Mouse (Mus musculus) liver, embryonic 16.5 days (tissue): ENCODE measurements around the gene Uspl1. TPM values are rescaled to one million over a fixed set of nuclear protein-coding genes. Genes with fewer than 3 reads are reported as not detected.
A peak's percentile ranks its signal among the peaks of the same experiment; 100 is the strongest.
"Not testable (repeated sequence)": the region's sequence is repeated elsewhere in the genome, so short reads cannot be mapped to it uniquely, and the experiment has no call there.

Experiments used
- ATAC-seq: fragments of 200-750 bp; cut with Nextera tagmentation; 2 replicates; pipeline ENCODE4 v1.8.0; 2017; ENCODE audit warnings: low read depth, mild to moderate bottlenecking, moderate number of reproducible peaks, moderate library complexity
- H3K27ac ChIP-seq: fragments of 300-500 bp; sonication (generic); 2 replicates; pipeline ENCODE4 v1.5.1; 2014; ENCODE audit warnings: mild to moderate bottlenecking, low read length
- H3K27me3 ChIP-seq: fragments of 300-500 bp; sonication (generic); 2 replicates; pipeline ENCODE4 v1.6.1; 2014; ENCODE audit warnings: low read depth, low read length, mixed read lengths; ENCODE audit not compliant: control insufficient read depth, insufficient read depth
- H3K36me3 ChIP-seq: fragments of 300-500 bp; sonication (generic); 2 replicates; pipeline ENCODE4 v1.6.1; 2014; ENCODE audit warnings: mild to moderate bottlenecking; ENCODE audit not compliant: control insufficient read depth, insufficient read depth
- H3K4me1 ChIP-seq: fragments of 300-500 bp; sonication (generic); 2 replicates; pipeline ENCODE4 v1.6.1; 2014; ENCODE audit warnings: low read depth, low read length, mixed read lengths; ENCODE audit not compliant: control insufficient read depth
- H3K4me2 ChIP-seq: fragments of 300-500 bp; sonication (generic); 2 replicates; pipeline ENCODE4 v1.6.1; 2014; ENCODE audit warnings: low read depth, low read length, mixed read lengths
- H3K4me3 ChIP-seq: fragments of 300-500 bp; sonication (generic); 2 replicates; pipeline ENCODE4 v1.5.1; 2014; ENCODE audit warnings: low read depth, mild to moderate bottlenecking, low read length
- H3K9ac ChIP-seq: fragments of 300-500 bp; sonication (generic); 2 replicates; pipeline ENCODE4 v1.6.1; 2014; ENCODE audit warnings: low read depth, low read length
- H3K9me3 ChIP-seq: fragments of 300-500 bp; sonication (generic); replicated peaks from 2 replicates; pipeline ENCODE4 v1.6.1; 2016; ENCODE audit warnings: low read length; ENCODE audit not compliant: control insufficient read depth
- WGBS: fragments of 180-500 bp; shearing (Covaris S2); extraction: QIAGEN DNeasy Blood & Tissue Kit; methylation state at CpG from one replicate; pipeline ENCODE4 v1.1.7; 2014; ENCODE audit not compliant: insufficient replicate concordance; 5-methylcytosine and 5-hydroxymethylcytosine counted together
- polyA plus RNA-seq: library from polyadenylated mRNA; unstranded; fragments of >200 nt; fragmentation: Nextera tagmentation; extraction: Ambion mirVana; gene quantifications from 2 replicates; pipeline ENCODE4 v1.2.1, GENCODE M21; 2015

Uspl1 gene
- polyA plus RNA-seq: 16.1 and 17.2 TPM in 2 replicates

GRCm38 (mm10) chr5:149184104-149184843 lies at the start of gene Uspl1, which contains the start of gene Hmgb1:
TSS of gene Uspl1 (plus strand) at chr5:149184350.
TSS of gene Hmgb1 (minus strand) at chr5:149184489.
- Histone ChIP-seq H3K4me3 (peak within 1 kb of the TSS; percentile 95), H3K36me3 (peaks cover 5% of the 10 kb centered on the region), H3K4me2 (peak within 1 kb of the TSS; percentile 96), H3K27me3 (no peaks in the 10 kb centered on the region), H3K9ac (peak within 1 kb of the TSS; percentile 95), H3K27ac (peak within 1 kb of the TSS; percentile 97), H3K9me3 (no peaks in the 10 kb centered on the region), H3K4me1 (peaks cover 18% of the 10 kb centered on the region)
- ATAC-seq: peak; percentile 93
- under 1% methylated on average over 58 of the region's 59 CpGs for WGBS

- Histone ChIP-seq H3K27ac (peak overlapping the region; percentile 54; the same call in 1 of the 2 replicates), H3K9ac (0 out of 2 replicates have a peak overlapping the region, but pooled peaks have one; percentile 21), H3K4me3 (no peak overlapping the region), H3K9me3 (no peaks in the 10 kb centered on the region), H3K4me1 (peaks cover 31% of the 10 kb centered on the region), H3K27me3 (no peaks in the 10 kb centered on the region), H3K36me3 (no peaks in the 10 kb centered on the region), H3K4me2 (peak overlapping the region; percentile 41)
- 32% methylated on average over 10 of the region's 10 CpGs for WGBS
- peak; percentile 44 for ATAC-seq
Measured at GRCm38 (mm10) chr5:149134751-149135454, 49.2 kb upstream of the Uspl1 start.

DNA sequence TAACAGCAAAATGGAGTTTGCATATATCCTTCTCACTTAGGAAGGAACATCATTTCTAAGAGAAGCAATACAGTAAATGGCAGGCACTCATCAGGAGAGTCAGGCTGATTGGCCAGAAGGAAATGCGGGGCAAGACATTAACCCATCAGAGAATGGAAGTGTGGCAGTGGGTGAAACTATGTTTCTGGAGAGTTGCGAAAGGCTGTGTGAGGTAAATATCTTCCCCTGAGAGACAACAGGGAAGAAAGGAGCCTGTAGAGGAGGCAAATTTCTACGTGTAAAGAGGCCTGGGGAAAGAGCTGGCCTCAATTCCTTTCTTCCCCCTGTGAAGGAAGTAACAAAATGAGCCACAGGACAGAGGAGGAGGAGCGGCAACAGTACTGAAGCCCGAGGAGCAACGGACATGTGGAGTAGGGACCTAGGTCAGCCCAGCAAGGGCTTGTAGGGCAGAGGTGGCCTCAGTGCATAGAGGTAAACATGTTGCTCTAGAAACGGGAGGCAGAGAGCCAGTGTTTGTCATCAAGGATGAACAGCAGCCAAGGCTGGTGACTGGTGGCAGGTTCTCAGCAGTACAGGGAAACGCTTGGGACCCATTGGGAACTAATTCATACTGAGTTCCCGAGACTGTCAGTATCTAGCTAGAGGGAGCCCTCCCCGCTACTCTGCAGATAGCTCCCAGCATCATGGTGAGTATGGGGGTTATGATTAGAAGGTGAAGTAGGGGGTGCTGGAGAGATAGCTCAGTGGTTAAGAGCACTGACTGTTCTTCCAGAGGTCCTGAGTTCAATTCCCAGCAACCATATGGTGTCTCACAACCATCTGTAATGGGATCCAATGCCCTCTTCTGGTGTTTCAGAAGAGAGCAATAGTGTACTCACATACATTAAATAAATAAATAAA lies 48.4 kb upstream of the Uspl1 start:
- Histone ChIP-seq H3K36me3 (no peaks in the 10 kb centered on the region), H3K27ac (peak overlapping the region; percentile 54), H3K4me1 (peaks cover 31% of the 10 kb centered on the region), H3K4me2 (peak overlapping the region; percentile 41), H3K27me3 (no peaks in the 10 kb centered on the region), H3K9ac (no peak overlapping the region), H3K9me3 (no peaks in the 10 kb centered on the region), H3K4me3 (no peak overlapping the region)
- ATAC-seq: no peak
- 60% methylated on average over 10 of the region's 10 CpGs for WGBS

- H3K27ac ChIP-seq: peak overlapping the region; percentile 25
- no peak overlapping the region for H3K4me3 ChIP-seq
- no peaks in the 10 kb centered on the region for H3K27me3 ChIP-seq
- H3K9me3 ChIP-seq: no peaks in the 10 kb centered on the region
- H3K4me1 ChIP-seq: peaks cover 31% of the 10 kb centered on the region
- ATAC-seq: peak; percentile 94
- peak overlapping the region; percentile 29; the same call in 1 of the 2 replicates for H3K4me2 ChIP-seq
- no peaks in the 10 kb centered on the region for H3K36me3 ChIP-seq
- no peak overlapping the region for H3K9ac ChIP-seq
- WGBS: 40% methylated on average over 4 of the region's 4 CpGs
Measured at GRCm38 (mm10) chr5:149136933-149137365, 47.2 kb upstream of the Uspl1 start.

GRCm38 (mm10) chr5:149137447-149137846 lies 46.7 kb upstream of the Uspl1 start:
- H3K4me3 ChIP-seq: no peak overlapping the region
- no peak for ATAC-seq
- 0 out of 2 replicates have a peak overlapping the region, but pooled peaks have one; percentile 29 for H3K4me2 ChIP-seq
- H3K4me1 ChIP-seq: peaks cover 31% of the 10 kb centered on the region
- WGBS: 43% methylated on average over 3 of the region's 3 CpGs
- H3K9me3 ChIP-seq: no peaks in the 10 kb centered on the region
- H3K36me3 ChIP-seq: no peaks in the 10 kb centered on the region
- peak overlapping the region; percentile 25; the same call in 1 of the 2 replicates for H3K27ac ChIP-seq
- H3K27me3 ChIP-seq: no peaks in the 10 kb centered on the region
- no peak overlapping the region for H3K9ac ChIP-seq

DNA sequence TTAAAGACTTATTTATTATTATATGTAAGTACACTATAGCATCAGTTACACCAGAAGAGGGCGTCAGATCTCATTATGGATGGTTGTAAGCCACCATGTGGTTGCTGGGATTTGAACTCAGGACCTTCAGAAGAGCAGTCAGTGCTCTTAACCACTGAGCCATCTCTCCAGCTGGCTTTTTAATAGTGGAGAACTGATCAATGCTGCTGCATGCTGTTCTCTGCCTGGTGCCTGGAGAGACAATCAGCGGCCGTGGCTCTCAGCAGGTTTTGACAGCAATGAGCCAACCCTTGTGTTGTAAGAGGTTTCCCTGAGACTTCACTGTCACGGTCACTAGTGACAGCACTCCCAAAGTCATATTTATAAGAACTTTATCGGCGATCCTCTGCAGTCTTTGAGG lies 46.1 kb upstream of the Uspl1 start:
- not testable (repeated sequence) for H3K27ac ChIP-seq, H3K36me3 ChIP-seq, H3K4me3 ChIP-seq, H3K27me3 ChIP-seq, ATAC-seq, H3K9ac ChIP-seq, H3K4me2 ChIP-seq, H3K9me3 ChIP-seq
- peaks cover 31% of the 10 kb centered on the region for H3K4me1 ChIP-seq
- WGBS: 80% methylated on average over 6 of the region's 6 CpGs

GRCm38 (mm10) chr5:149140336-149140735 lies 43.8 kb upstream of the Uspl1 start:
- no peak overlapping the region for H3K4me2 ChIP-seq

GRCm38 (mm10) chr5:149141155-149141554 lies 43.0 kb upstream of the Uspl1 start:
- not testable (repeated sequence) for H3K27ac ChIP-seq, ATAC-seq, H3K36me3 ChIP-seq, H3K27me3 ChIP-seq, H3K4me2 ChIP-seq, H3K9ac ChIP-seq, H3K9me3 ChIP-seq, H3K4me3 ChIP-seq
- H3K4me1 ChIP-seq: peaks cover 10% of the 10 kb centered on the region
- WGBS: 80% methylated on average over 1 of the region's 1 CpGs

More at GRCm38 (mm10) chr5:149140336-149140735, 43.8 kb upstream of the Uspl1 start:
- ATAC-seq: no peak
- Histone ChIP-seq H3K27ac (no peak overlapping the region), H3K4me1 (peaks cover 17% of the 10 kb centered on the region), H3K9ac (no peak overlapping the region), H3K9me3 (no peaks in the 10 kb centered on the region), H3K36me3 (no peaks in the 10 kb centered on the region), H3K27me3 (no peaks in the 10 kb centered on the region), H3K4me3 (no peak overlapping the region)
- 62% methylated on average over 9 of the region's 9 CpGs for WGBS
